Mouse (Mus musculus): ENCODE measurements around the gene Spata16. TPM values are rescaled to one million over a fixed set of nuclear protein-coding genes. Genes with fewer than 3 reads are reported as not detected.

The Spata16 gene
- total RNA-seq, 2 experiments from 2014 or later = not detected

DNA sequence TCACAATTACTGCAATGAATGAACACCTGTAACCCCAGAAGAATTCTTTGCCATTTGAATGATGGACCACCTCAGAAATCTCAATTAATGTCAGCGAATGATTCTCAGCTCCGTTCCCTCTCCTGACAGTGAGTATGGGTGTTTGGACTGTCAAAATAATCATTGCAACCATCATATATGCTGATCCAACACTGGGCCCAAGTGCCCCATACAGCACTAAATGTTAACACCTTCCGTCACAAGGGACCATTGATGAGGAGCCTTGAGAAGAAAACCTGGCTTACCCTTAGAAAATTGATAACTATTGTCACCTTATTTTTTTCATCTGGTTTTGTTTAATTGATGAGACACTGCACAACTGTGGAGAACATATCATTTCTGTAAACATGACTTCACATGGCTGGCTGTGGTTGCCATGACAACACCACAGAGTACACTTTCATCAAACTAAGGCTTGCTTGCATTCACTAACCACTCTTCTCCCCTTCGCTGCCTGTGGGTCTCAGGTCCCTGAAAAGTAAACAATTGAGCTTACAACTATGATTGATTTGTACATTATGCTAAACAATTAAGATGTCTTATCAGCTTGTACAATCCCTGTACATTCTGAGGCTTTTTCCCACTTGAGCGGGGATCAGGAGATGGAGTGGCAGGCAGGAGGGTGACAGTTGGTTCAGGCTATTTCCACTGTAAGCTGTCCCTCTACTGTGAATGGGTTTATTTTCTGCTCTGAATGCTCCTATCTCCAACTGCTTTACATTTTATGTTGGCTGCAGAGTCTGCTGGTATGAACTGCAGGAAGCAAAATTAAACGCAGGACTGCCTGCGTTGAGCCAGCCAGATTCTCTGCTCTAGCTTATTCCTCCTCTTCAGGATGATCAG, 189.8 kb downstream of the Spata16 start:
- ATAC-seq (ENCODE audit: poor library complexity, severe bottlenecking) = no peak

GRCm38 (mm10) chr3:26832954-26833353, 195.5 kb downstream of the Spata16 start:
- no peak for ATAC-seq (ENCODE audit: poor library complexity, severe bottlenecking)

GRCm38 (mm10) chr3:26834178-26835050, 197.0 kb downstream of the Spata16 start:
- ATAC-seq (ENCODE audit: poor library complexity, severe bottlenecking) = no peak

DNA sequence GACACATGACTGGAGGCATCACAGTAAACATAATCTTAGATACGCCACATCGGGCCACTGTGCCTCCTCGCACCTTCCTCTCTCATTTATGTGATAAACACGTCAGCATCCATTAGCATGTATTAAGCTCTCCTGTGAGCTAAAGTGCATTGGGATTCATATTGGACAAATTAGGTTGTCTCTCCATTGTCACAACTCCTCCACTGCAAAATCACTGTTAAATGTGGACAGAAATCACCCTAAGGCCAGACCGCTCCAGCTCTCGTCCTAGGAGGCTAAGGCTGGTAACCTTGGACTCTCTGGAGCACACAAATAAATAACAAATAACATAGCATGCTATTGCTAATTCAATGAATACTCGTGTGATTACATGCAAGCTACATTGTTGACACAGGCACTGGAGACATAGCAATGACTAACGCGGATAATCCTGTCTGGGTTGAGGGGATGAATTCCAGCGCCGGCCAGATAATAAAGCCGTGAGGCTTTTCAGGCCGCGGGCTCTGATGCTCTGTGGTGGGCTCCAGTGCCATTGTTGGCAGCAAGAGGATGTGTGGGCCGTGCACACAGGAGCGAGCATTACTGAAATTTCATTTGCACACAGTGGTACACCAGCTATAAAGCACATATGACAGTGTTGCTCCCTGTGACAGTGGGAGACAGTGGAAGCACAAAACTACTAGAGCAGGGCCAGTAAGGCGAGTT, 197.8 kb downstream of the Spata16 start:
- no peak for ATAC-seq (ENCODE audit: poor library complexity, severe bottlenecking)

- ATAC-seq (ENCODE audit: poor library complexity, severe bottlenecking) = no peak
Measured at GRCm38 (mm10) chr3:26845041-26845440, 207.6 kb downstream of the Spata16 start.

DNA sequence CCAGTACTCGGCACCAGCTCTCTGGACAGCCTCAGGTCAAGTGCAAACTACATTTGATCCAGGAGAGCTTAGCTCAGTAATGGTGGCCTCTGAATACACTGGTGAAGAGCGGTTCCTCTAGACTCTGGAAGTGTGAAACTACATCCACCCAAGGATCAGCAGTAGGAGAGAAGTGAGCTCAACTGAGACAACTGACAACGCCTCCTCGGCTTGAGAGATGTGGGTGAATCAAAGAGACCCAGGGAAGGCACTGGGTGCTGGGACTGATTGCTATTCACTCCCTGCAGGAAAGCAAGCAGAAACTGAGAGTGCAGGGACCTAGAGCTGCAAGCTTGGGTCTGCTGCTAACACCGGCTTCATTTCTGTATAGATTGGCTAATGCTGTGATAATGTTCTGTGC, 210.5 kb downstream of the Spata16 start:
- ATAC-seq (ENCODE audit: poor library complexity, severe bottlenecking) = no peak

DNA sequence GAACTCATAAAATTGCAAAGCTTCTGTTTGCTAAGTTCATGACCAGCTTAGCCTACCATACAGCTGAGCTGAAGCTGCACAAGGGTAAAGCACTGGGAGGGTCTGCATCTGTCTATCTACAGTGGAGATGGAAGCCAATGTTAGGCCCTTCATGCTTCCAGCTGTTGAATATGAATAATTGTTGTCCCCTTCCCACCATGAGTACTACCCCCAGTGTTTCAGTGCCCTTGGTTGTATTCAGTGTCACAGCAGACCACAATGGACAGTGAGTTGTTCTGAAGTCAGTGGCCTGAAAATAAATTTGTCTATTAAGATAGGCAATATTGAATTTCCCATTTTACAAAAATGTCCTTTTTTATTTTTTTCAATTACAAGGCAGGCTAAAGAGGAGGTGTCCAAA, 212.8 kb downstream of the Spata16 start:
- ATAC-seq (ENCODE audit: poor library complexity, severe bottlenecking) = no peak

GRCm38 (mm10) chr3:26850691-26851563, 213.5 kb downstream of the Spata16 start:
- no peak for ATAC-seq (ENCODE audit: poor library complexity, severe bottlenecking)

- no peak for ATAC-seq (ENCODE audit: poor library complexity, severe bottlenecking)
Measured at GRCm38 (mm10) chr3:26853557-26853956, 216.1 kb downstream of the Spata16 start.

GRCm38 (mm10) chr3:26874706-26875105, 237.3 kb downstream of the Spata16 start:
- ATAC-seq (ENCODE audit: poor library complexity, severe bottlenecking) = no peak

DNA sequence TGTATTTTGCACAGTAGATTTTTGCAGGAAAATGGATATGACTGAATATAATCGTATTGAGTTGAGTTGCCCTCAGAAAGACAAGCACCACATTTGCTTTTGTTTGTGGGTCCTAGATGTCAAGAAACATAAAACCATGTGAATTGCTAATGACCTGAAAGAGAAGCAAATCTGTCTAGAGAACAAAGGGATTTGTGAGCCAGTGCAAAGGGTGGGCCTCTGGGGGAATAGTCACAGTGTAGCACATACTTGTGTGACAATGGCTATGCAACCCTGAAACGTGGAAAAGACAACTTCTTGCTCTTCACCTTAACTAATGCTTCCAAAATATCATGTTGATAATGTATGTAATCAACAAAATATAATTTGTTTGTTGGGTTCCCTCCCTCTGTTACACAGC, 239.9 kb downstream of the Spata16 start:
- no peak for ATAC-seq (ENCODE audit: poor library complexity, severe bottlenecking)

GRCm38 (mm10) chr3:26916607-26917006, 279.2 kb downstream of the Spata16 start:
- ATAC-seq (ENCODE audit: poor library complexity, severe bottlenecking) = no peak

GRCm38 (mm10) chr3:26920986-26921385, 283.6 kb downstream of the Spata16 start:
- no peak for ATAC-seq (ENCODE audit: poor library complexity, severe bottlenecking)

DNA sequence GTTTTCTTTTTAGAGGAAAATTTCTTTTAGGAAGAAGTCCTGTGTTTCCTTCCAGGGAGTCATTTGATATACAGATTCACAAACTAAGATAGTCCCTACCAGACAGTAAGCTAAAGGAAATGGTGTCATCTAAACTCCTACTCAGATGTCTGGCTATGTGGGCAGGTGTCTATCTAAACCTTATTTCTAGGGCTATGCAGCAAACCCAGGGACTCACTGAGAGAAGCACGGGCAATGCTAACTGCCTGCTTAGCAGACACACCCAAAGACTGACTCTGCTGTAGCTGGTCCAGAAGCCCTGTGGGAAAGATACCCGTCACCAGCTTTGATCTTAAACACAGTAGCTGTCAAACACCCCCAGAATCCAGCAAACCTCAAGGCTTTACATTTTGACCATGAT, 284.2 kb downstream of the Spata16 start:
- no peak for ATAC-seq (ENCODE audit: poor library complexity, severe bottlenecking)

GRCm38 (mm10) chr3:26923391-26923790, 286.0 kb downstream of the Spata16 start:
- no peak for ATAC-seq (ENCODE audit: poor library complexity, severe bottlenecking)

DNA sequence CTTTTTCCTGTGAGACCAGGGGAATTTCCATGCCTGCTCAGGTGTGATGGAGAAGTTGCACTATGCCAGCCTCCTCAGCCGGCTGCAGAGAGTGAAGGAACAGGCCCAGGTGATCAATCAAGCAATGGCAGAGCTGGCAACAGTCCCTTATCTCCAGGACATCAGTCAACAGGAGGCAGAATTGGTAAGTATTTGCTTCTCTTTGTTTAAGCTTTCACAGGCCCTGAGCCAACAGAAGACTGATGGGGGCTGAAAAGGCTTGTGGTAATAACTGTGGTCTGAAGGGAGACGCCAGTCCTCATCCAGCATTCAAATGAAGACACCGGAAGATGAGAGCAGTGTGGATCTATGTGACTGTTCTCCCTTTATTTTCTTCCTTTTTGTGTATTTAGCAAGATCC, 286.8 kb downstream of the Spata16 start:
- no peak for ATAC-seq (ENCODE audit: poor library complexity, severe bottlenecking)

DNA sequence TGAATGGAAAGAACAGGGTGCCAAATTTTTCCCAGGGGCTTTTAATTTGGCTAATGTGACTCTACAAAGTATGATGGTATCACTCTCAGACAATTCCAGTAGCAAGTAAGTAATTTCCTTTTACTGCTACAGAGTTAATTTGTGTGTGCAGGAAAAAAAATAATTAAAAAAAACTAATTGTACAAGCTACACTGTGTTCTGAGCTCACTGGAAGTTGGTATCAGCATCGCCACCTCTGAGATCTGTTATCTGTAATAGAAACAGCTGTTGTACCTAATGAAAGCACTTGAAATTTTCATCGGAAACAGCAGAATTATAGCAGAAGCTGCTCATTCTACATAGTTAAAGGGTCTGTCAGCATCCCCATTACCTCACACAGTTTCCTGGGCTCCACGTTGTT, 295.7 kb downstream of the Spata16 start:
- ATAC-seq (ENCODE audit: poor library complexity, severe bottlenecking) = no peak

GRCm38 (mm10) chr3:26936897-26937590, 299.6 kb downstream of the Spata16 start:
- ATAC-seq (ENCODE audit: poor library complexity, severe bottlenecking) = no peak

GRCm38 (mm10) chr3:26966776-26967175, 329.4 kb downstream of the Spata16 start:
- no peak for ATAC-seq (ENCODE audit: poor library complexity, severe bottlenecking)
